Mouse (Mus musculus): ENCODE results near the gene Dusp7. TPM values are rescaled to one million over a fixed set of nuclear protein-coding genes. Genes with fewer than 3 reads are reported as not detected.

Gene Dusp7
- polyA plus RNA-seq, 1 experiment, result 22.6 TPM

DNA sequence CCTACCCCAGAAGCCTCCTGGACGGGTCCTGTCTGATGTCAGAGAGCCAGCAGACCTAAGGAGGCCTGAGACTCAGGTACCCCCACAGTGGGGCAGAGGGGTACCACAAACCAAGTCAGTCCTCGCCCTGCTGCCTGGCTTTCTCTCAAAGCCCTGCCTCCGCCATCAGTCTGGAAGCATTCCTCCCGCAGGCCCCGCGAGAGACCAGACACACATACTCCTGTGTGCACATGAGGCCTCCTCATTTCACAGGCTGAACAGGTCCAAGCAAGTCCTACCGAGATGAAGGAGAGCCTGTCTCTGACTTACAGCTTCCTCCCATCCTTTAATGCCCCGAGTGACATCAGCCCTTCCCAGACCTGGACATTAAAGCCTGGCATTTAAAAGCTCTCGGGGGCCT lies 10.3 kb downstream of the Dusp7 start:
- Histone ChIP-seq H3K9me3 (replicated peaks; ENCODE audit: control insufficient read depth, insufficient read depth, low read length, poor library complexity, severe bottlenecking) (no peaks in the 10 kb centered on the region), H3K36me3 (ENCODE audit: control insufficient read depth, insufficient read depth, low read length, poor library complexity, severe bottlenecking) (peaks cover 3% of the 10 kb centered on the region; the same call in 1 of the 2 replicates), H3K9ac (ENCODE audit: low read depth, poor library complexity, severe bottlenecking) (no peak overlapping the region), H3K27me3 (ENCODE audit: control insufficient read depth, insufficient read depth, low read length, poor library complexity, severe bottlenecking) (no peaks in the 10 kb centered on the region), H3K4me3 (ENCODE audit: low read depth, low read length) (no peak overlapping the region), H3K27ac (ENCODE audit: insufficient read depth, low read length) (no peak overlapping the region), H3K4me1 (ENCODE audit: control insufficient read depth, insufficient read depth, low read length) (peaks cover 5% of the 10 kb centered on the region)
- no peak for TF ChIP-seq EP300 (IDR thresholded peaks at IDR 0.05; ENCODE audit: insufficient read depth, low read depth, low read length)
- no peak for TF ChIP-seq CTCF (IDR thresholded peaks at IDR 0.05; ENCODE audit: low read depth, low read length)
- no peak for TF ChIP-seq POLR2A (IDR thresholded peaks at IDR 0.05; ENCODE audit: insufficient read depth, low read length)

DNA sequence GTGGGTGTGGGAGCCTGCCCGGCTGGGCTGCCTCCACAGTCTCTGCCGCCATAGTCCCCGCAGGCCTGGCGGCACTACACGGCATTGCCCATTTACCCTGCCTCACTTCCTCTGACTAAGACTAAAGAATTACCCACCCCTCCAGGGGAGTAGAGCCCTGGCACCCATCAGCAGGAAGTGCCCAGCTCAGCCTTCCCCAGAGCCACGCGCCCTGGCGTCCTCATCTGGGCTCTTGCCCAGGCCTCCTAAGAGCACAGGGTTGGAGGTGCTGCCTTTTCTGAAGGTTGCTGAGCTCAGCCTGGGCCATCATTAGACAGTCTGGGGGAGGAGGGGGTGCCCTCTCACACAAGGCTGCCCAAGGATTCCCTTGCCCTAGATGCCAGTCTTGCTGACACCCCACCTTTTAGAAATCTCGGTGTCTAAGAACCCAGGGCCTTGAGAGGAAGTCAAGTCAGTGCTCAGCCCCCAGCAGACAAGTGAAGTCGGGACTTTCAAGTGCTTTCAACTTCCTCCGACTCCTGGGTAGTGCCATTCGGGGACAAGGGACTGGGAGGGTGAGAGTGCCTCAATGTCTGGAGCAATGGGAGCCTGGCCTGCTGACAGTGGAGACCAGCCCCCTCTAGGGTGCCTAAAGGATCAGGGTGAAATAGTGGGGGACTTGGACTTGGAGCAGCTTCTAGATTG lies 17.9 kb downstream of the Dusp7 start:
- Histone ChIP-seq H3K27me3 (ENCODE audit: control insufficient read depth, insufficient read depth, low read length, poor library complexity, severe bottlenecking) (no peaks in the 10 kb centered on the region), H3K4me3 (ENCODE audit: low read depth, low read length) (0 out of 2 replicates have a peak overlapping the region, but pooled peaks have one; percentile 5), H3K27ac (ENCODE audit: insufficient read depth, low read length) (no peak overlapping the region), H3K9ac (ENCODE audit: low read depth, poor library complexity, severe bottlenecking) (no peak overlapping the region), H3K4me1 (ENCODE audit: control insufficient read depth, insufficient read depth, low read length) (peaks cover 8% of the 10 kb centered on the region), H3K36me3 (ENCODE audit: control insufficient read depth, insufficient read depth, low read length, poor library complexity, severe bottlenecking) (no peaks in the 10 kb centered on the region), H3K9me3 (replicated peaks; ENCODE audit: control insufficient read depth, insufficient read depth, low read length, poor library complexity, severe bottlenecking) (no peaks in the 10 kb centered on the region)
- TF ChIP-seq POLR2A (IDR thresholded peaks at IDR 0.05; ENCODE audit: insufficient read depth, low read length), result no peak
- no peak for TF ChIP-seq EP300 (IDR thresholded peaks at IDR 0.05; ENCODE audit: insufficient read depth, low read depth, low read length)
- TF ChIP-seq CTCF (IDR thresholded peaks at IDR 0.05; ENCODE audit: low read depth, low read length), result no peak

DNA sequence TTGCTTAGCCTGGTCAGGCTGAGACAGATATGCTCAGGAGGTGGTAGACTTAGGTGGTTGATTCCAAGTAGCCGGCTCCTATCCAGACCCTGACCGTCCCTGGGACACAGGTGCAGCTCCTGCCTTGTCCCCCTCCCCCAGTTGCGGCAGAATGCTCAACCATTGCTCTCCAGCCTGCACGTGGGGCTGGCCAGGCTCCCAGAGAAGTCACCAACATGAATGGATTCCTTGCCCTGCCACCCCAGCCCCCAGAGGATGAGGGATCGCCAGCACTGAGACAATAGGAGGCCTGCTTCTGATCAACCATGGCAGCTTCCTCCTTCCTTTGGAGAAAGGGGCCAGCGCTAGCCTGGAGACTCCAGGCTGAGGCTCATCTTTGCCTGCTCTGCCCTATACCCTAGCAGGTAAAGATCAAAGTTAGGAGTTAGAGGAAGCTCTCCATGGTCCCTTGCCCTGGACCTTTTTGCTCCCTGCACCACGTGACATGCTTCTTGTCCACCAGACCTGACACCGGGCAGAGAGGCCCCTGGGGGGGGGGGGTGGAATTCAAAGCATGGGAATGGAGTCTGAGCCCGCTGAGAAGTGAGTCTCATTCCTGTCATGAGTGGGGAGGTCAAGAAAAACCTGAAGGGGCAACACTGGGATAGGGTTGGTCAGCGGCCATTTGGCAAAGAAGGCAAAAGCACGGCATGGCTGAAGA lies 24.5 kb downstream of the Dusp7 start:
- no peak for TF ChIP-seq CTCF (IDR thresholded peaks at IDR 0.05; ENCODE audit: low read depth, low read length)
- no peak for TF ChIP-seq EP300 (IDR thresholded peaks at IDR 0.05; ENCODE audit: insufficient read depth, low read depth, low read length)
- TF ChIP-seq POLR2A (IDR thresholded peaks at IDR 0.05; ENCODE audit: insufficient read depth, low read length), result no peak
- no peak overlapping the region for H3K27ac ChIP-seq (ENCODE audit: insufficient read depth, low read length)
- no peaks in the 10 kb centered on the region for H3K36me3 ChIP-seq (ENCODE audit: control insufficient read depth, insufficient read depth, low read length, poor library complexity, severe bottlenecking)
- H3K9me3 ChIP-seq (replicated peaks; ENCODE audit: control insufficient read depth, insufficient read depth, low read length, poor library complexity, severe bottlenecking), result no peaks in the 10 kb centered on the region
- no peak overlapping the region for H3K9ac ChIP-seq (ENCODE audit: low read depth, poor library complexity, severe bottlenecking)
- H3K4me1 ChIP-seq (ENCODE audit: control insufficient read depth, insufficient read depth, low read length), result no peaks in the 10 kb centered on the region
- no peaks in the 10 kb centered on the region for H3K27me3 ChIP-seq (ENCODE audit: control insufficient read depth, insufficient read depth, low read length, poor library complexity, severe bottlenecking)
- no peak overlapping the region for H3K4me3 ChIP-seq (ENCODE audit: low read depth, low read length)

DNA sequence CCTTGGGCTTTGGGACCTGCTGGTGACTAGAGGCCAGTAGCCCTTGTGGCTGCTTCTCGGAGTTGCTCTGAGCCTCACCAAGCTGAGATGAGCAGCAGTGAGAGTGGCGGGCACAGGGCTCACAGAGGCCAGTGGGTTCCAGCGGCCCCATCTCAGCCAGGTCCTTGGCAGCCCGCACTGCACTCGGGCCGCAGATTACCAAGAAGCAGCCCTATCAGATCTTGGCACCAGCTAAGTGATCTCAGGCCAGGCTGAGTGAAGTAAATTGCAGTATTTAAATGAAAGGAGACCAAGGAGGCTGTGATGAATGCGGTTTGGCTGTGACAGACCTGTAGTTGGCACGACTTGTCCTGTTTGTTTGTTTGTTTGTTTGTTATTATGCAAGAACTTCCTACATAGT lies 25.1 kb downstream of the Dusp7 start:
- Histone ChIP-seq H3K4me3 (ENCODE audit: low read depth, low read length) (no peak overlapping the region), H3K36me3 (ENCODE audit: control insufficient read depth, insufficient read depth, low read length, poor library complexity, severe bottlenecking) (no peaks in the 10 kb centered on the region), H3K4me1 (ENCODE audit: control insufficient read depth, insufficient read depth, low read length) (no peaks in the 10 kb centered on the region), H3K9me3 (replicated peaks; ENCODE audit: control insufficient read depth, insufficient read depth, low read length, poor library complexity, severe bottlenecking) (no peaks in the 10 kb centered on the region), H3K9ac (ENCODE audit: low read depth, poor library complexity, severe bottlenecking) (no peak overlapping the region), H3K27me3 (ENCODE audit: control insufficient read depth, insufficient read depth, low read length, poor library complexity, severe bottlenecking) (no peaks in the 10 kb centered on the region), H3K27ac (ENCODE audit: insufficient read depth, low read length) (no peak overlapping the region)
- TF ChIP-seq POLR2A (IDR thresholded peaks at IDR 0.05; ENCODE audit: insufficient read depth, low read length) (no peak), EP300 (IDR thresholded peaks at IDR 0.05; ENCODE audit: insufficient read depth, low read depth, low read length) (no peak), CTCF (IDR thresholded peaks at IDR 0.05; ENCODE audit: low read depth, low read length) (no peak)

DNA sequence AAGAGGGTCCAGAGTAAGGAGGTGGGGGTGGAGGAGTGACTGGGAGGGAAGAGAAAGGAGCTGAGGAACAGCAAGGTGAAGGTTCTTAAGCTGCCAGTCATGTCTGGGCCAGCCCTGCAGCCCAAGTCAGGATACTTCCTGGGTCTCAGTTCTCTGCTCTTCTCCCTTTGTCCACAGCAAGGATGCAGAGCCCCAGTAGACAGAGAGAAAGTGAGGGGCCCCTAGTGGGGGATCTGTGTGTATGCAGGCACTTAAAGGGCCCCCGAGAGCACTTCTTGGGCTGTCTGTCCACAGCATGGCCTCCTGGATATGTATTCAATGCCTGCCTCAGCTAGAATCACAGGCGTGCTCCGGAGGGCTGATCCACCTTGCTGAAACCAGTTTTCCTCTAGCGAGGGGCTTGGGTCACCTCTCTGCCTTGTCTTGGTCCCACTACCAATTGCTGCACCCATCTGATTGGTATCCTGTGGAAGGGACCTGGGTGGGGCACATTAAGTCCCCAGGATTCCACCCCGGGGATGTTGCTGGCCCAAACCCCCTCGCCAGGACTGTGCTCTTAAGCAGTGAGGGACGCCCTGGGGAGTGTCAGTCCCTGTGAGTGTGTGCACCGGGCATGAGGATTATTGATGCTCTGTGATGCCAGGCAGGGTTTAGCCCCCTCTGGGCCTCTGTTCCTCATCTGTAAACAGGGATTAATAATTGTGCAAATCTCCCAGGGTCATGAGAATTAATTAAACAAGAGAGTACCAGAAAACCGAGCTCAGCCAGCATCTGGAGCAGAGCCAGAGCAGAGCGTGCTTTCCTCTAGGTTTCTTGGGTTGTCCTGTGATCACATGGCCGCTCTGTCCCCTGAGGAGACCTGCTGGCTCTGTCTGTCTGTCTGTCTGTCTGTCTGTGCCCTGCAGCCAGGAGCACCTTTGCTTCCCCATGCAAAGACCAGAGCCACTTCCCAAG lies 26.5 kb downstream of the Dusp7 start:
- Histone ChIP-seq H3K9ac (ENCODE audit: low read depth, poor library complexity, severe bottlenecking) (no peak overlapping the region), H3K4me3 (ENCODE audit: low read depth, low read length) (no peak overlapping the region), H3K27ac (ENCODE audit: insufficient read depth, low read length) (no peak overlapping the region), H3K4me1 (ENCODE audit: control insufficient read depth, insufficient read depth, low read length) (no peaks in the 10 kb centered on the region), H3K9me3 (replicated peaks; ENCODE audit: control insufficient read depth, insufficient read depth, low read length, poor library complexity, severe bottlenecking) (no peaks in the 10 kb centered on the region), H3K36me3 (ENCODE audit: control insufficient read depth, insufficient read depth, low read length, poor library complexity, severe bottlenecking) (no peaks in the 10 kb centered on the region), H3K27me3 (ENCODE audit: control insufficient read depth, insufficient read depth, low read length, poor library complexity, severe bottlenecking) (no peaks in the 10 kb centered on the region)
- TF ChIP-seq EP300 (IDR thresholded peaks at IDR 0.05; ENCODE audit: insufficient read depth, low read depth, low read length) (no peak), CTCF (IDR thresholded peaks at IDR 0.05; ENCODE audit: low read depth, low read length) (no peak), POLR2A (IDR thresholded peaks at IDR 0.05; ENCODE audit: insufficient read depth, low read length) (no peak)
